Mouse (Mus musculus): ENCODE results near the gene Trpm1.
A peak's percentile ranks its signal among the peaks of the same experiment; 100 is the strongest.

The Trpm1 gene

DNA sequence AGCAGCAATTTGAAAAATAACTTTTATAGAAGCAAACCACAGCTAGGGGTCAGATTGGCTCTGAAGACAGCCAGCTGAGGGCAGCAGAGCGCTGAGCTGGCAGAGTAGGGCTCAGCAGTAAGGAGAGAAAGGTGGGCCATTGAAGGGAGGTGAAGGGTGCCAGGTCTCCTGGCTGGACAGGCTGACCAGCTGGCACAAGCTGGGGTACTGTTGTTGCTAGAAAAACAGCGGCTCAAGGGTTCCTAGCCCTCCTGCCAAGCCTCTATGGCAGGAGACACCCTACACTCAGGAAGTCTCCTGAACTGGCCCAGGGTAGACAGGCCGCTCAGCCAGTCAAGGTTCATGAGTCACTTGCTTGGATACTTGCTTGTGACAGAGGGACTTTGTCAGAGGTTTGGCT is 11.4 kb downstream of the Trpm1 start:
- peak; percentile 69 to 71 for DNase-seq

DNA sequence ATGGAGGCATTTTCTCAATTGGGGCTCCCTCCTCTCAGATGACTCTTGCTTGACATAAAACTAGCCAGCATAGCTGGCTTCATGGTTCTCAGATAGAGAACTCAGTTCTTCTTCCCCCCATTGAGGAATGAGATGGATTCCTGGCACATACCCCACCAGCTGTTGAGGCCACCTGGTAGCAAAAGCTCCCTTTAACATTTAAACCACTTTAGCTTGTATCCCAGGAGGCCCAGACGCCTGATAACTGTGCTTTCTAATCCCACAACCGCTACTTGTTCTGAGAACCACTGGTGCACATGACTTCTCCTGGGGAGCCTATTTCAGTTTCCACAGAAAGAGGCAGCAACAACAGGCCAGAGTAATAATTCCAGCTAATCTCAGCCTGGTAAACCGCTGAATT is 12.4 kb downstream of the Trpm1 start:
- DNase-seq = no peak

DNA sequence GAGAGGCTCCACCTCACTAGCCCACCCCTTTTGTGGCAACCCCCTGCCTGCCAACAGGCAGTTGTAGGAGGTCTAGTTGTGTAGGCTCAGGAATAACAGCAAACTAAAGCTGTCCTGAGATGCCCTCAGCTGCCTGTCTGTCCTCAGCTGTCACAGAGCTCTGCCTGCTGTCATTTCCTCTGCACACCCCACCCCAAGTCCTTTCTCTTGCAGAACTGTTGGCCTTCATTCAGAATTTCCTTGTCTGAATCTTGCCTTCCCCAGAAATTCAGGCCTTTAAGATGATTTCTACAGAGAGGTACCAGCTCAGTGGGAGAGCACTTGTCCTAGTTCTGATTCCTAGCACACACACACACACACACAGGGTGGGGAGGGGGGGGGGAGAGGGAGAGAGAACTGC is 13.1 kb downstream of the Trpm1 start:
- no peak for DNase-seq

DNA sequence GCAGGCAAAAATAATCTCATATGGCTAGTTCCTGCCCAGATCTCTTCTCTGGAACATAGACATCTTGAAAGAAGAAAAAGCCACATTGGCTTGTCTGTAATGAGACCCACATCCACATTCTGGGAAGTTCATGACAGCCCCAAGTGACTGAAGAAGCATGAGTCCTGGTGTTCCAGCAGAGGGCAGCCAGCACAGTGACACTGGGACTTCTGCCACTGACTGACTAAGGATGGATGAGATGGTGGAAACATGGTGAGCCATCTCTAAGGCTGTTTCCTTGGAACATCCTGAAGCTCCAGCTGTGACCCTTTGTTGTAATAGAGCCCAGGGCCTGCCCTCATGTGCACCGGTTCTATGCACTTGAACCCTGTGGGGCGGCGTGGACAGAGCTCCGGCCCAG is 25.7 kb downstream of the Trpm1 start:
- no peak for DNase-seq

DNA sequence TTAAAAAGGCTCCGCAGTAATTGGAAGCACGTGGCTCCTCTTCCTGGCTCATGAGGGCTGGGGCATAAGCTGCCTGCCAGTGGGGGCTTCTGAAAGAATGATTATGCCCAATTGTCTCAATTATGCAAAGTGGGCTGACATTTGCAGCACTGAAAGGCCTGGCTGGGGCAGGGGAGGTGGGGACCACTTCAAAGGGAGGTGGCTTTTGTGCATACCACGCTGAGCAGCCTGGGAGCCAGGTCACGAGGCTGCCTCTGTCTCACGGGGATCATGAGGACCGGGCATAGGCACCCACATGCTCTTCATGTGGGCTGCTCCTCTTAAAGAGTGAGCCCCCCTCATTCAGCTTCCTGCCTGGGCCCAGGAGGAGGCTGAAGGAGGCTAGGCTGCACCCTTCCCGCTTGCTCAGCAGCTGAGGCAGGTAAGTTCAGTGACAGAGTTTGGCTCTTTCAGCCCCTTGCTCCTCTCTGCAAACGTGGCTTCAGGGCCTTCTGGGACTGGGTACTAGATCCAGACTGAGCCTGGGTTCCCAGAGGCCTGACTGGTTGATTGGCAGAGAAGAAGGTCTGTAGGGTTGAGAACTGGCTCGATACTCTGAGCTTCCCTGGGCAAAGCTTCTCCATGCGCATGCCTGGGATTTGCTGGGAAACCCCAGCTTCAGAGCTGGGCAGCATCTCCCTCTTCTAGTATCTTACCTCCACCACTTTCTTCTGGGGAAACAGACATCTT is 31.7 kb downstream of the Trpm1 start:
- DNase-seq = peak; percentile 54 to 68

DNA sequence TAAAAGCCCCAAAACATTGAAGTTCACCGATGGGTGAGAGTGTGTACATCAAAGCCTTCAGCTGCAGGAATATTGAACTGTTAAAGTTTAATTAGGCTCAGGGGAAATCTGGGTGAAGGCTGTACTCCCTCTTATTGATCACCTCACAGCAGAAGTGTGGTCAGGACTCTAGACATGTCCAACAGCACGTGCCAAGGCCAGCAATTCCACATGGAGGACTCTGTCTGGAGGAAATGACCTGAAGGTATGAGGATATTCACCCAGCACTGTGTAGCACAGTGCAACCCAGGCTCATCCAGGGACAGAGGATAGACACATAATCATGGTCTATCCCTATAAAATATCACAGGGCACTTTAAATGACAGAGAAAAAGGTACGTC is 32.3 kb downstream of the Trpm1 start:
- DNase-seq = no peak

DNA sequence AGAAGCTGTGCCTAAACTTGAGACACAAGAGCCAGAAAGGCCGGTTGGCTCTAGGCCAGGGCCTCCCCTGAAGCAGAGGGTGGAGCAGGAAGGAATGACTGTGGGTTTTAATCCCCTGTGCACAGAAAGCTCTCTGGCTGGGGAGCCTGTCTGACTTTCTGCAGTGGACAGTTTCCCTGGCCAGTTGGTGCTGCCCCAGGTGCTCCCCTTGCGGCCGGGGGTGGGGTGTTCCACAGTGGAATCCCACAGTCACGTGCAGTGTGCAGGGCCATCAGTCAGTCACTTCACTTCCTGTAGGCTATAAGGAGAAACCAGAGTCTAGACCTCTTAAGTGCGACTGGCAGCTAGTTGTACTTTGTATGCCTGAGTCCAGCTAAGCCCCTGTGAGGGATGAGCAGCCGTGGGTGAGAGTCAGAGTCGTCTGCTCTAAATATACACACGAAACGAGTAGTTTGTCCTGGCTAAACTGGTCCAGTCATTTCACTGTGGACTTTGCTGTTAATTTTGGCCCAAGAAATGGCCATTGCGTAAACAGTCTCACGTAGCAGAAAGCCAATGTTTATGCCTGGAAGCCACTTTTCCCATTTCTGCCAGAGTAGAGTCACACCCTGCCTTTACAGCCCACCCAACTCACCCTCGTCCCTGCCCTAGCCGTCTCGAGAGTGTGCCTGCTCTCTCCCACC is 38.8 kb downstream of the Trpm1 start:
- no peak for DNase-seq

DNA sequence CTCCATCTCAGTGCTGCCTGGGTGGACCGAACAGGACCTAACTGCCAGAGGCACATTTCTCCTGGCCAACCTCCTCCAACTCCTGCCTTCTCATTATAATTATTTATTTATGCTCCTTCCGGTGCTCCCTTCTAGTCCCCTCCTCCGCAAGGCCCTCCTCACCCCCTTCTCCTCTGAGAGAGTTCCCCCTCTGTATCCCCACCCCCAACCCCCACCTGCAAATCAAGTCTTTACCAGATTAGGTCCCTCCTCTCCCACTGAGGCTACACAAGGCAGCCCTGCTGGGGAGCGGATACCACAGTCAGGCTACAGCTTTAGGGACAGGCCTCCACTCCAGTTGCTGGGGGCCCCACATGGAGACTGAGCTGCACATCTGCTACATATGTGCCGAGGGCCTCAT is 39.8 kb downstream of the Trpm1 start:
- DNase-seq = no peak

DNA sequence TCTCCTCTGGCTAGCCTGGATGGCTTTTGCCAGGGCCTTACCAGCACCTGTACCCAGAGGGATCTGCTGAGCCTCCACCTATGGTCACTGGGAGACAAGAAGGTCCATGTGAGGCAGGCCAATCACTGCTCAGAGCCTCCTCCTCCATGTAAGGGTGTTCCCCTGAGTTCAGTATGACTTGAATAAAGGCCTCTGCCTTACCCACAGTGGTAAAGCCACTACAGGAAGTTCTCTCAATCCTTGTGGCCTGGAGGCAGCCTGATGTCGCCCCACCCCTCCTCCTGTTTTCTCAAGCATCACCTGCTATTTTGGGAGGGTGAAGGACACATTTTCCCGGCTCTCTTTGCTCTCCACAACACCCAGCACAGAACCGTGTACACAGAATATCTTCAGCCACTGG is 42.5 kb downstream of the Trpm1 start:
- no peak for DNase-seq

DNA sequence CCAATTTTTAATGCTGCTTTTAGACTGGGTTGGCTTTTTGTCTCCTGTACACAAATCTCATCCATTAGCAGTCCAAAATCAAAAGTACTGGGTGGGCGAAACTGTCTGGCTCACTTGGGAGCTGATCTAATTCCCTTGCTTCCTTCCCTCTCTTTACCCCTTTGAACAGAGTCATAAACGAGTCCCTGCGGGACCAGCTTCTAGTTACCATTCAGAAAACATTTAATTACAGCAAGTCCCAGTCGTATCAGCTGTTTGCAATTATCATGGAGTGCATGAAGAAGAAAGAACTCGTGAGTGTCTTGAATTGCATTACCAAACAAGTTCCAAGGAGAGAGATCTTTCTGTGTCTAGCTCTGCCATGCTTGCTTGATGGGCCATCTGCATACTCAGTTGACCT is 55.1 kb downstream of the Trpm1 start:
- DNase-seq = no peak

DNA sequence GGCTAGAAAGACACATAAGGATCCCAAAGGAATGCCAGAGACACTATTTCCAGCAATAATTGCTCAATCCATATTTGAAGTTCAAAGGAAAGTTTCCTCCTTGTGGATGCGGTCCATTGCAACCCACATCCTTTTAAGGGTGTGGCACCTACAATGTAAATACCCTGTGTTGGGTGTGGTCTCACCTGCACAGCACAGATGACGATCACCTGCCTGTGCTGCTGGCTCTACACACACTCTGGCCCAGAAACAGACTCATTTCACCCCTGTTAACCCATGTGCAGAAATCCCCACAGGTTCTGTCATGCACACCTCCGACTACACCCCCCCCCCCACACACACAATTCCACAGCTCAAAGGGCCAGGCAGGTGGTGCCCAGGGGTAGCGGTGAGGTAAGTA is 59.2 kb downstream of the Trpm1 start:
- DNase-seq = no peak

DNA sequence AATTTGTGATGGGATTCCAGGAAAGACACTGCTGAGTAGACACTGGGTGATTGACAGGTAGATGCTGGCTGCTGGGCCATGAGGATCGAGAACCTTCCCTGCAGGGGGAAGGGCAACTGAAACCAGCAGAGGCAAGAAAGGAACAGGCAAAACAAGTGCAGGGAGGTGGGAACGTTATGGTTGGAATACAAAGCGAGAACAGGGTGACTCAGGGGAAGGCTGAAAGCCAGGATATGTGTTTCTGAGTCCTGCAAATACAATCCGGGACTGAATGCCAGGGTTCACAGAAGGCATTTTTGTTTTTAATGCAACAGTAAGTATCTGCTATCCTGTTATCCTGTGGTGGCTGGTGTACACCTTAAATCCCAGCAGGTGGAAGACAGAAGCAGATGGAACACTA is 60.4 kb downstream of the Trpm1 start:
- DNase-seq = no peak

DNA sequence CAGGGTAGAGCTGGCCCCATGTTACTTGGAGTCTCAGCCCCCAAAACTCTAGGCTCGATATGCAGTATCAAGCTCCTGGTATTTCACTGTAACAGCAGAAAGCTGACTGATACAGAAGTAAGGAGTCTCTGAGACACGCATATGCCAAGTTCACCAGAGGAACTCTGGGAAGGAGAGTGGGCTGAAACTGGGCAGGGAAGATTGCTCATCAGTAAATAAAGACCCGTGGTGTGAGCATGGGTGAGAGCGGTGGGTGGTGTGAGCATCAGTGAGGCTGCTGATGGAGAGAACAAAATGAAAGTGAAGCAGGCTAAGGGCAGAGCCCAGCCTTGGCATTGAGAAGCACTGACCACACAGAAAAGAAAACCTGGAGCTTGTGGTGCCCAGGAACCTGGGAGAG is 62.0 kb downstream of the Trpm1 start:
- DNase-seq = no peak

DNA sequence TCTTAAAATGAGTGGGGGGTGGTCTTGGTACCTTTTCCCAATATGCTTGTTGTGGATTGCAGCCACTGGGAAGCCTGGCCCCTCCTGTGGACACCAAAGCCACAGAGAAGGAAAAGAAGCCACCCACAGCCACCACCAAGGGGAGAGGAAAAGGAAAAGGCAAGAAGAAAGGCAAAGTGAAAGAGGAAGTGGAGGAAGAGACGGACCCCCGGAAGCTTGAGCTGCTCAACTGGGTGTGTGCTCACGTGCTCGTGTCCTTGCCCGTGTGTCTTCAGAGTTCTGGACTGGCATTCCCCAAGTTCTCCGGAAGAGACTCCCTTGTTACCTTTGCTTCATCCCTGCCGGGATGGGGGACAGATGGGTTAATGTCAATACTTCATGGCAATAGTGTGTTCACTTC is 63.8 kb downstream of the Trpm1 start:
- DNase-seq = peak; percentile 24 to 39

DNA sequence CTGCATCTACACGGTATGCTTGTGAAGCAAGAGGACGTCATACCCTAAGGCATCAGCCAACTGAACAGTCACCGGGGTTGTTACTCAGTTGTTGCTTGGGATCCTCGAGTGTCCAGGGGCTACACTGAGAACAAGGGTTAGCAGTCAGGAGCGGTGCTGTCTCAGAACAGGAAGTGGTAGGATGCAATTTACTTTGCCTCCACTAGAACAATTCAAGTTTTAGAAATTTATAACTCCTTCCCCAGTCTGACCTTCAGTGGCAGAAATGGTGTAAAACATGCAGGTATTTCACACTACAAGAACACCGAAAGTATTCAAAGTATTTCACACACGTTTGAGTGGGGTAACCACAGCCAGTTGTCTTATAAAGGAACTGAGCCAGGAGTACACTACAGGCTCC is 66.1 kb downstream of the Trpm1 start:
- DNase-seq = no peak

DNA sequence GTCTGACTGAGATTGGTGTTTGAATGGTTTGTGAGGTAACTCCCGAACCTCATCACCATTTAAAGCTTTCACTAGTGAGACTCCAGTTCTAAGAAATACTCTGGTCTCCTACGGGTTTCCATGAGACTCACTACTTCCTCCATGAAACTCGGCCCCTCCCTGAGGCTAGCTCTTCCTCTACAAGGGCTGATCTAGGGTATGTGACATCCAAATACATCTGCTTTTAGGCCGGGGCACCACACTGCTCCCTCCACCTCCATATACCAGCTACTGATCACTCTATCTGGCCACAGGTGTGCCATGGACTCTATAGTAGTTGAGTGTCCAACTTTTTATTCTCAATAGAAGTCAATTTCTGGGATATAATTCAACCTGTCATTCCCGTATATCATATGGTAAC is 69.6 kb downstream of the Trpm1 start:
- no peak for DNase-seq

DNA sequence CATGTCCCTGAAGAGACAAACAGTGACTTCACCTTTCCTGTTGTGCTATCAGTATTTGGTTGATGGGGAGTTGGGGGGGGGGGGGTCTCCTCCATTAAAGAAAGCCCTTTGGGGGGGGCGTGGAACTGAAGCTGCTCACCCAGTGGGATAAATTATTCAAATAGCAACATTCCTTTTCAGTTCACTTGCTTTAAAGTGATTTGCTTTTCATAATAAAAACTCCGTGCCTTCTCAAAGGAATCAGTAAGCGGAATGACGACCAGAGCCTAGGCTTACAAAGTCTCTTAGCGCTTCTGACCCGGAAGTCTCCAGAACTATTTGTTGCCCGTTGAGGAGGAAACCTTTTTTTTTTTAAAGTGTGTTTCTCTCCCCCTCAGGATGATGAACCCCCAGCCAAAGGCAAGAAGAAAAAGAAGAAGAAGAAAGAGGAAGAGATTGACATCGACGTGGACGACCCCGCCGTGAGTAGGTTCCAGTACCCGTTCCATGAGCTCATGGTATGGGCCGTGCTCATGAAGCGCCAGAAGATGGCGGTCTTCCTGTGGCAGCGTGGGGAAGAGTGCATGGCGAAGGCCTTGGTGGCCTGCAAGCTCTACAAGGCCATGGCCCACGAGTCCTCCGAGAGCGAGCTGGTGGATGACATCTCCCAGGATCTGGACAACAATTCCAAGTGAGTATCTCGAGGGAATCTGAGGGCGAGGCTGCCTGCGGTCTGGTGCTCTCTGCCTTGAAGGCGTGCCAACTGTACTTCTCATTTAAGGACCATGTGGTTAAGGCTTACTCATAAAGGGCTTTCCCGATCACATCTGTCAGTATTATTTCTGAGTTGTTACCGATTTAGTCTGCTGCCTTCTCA is 72.9 kb downstream of the Trpm1 start:
- no peak for DNase-seq

DNA sequence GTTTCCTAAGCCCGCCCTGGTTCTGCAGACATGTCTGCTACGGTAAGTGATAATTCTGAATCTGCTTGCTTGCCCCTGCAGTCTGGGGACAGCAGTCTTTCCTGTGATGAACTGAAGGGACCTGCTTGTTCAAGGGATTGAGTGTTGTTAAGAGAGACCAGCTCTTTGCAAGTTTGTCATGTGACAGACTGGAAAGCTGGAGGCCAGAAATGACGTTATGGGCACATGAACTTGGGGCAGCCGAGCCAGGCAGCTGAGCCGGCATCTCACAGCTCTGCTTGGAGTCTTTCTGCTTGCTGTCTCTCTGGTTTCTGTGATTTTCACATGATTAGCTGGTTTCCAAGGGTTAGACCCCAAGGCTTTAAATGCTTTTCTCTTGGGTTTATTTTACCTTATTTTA is 74.0 kb downstream of the Trpm1 start:
- no peak for DNase-seq

DNA sequence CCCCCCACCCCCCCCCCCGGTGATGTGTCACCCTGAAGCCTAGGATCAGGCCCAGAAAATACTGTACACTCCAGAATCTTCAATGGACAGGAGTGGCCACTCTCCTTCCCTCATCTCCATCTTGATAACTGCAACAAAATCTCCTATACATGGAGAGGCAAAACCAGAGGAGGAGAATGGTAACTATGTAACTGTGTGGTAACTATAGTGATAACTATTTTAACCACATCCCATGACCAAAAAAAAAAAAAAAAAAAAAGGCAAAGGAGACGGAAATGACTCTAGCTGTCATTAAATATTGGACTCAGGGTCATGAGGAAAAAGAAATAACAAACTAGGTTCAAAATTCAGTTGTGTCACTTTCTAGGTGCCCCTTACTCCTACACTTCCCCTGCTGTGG is 74.7 kb downstream of the Trpm1 start:
- no peak for DNase-seq

DNA sequence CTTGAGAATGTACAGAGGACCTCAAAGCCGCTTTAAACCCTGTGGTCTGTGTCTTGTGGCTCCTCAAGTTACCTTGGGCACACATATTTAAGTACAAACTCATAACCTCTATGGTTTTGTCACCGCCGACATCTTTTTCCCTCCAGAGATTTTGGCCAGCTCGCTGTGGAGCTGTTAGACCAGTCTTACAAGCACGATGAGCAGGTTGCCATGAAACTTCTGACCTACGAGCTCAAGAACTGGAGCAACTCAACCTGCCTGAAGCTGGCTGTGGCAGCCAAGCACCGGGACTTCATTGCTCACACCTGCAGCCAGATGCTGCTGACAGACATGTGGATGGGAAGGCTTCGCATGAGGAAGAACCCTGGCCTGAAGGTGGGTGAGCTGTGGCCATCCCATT is 76.3 kb downstream of the Trpm1 start:
- DNase-seq = no peak

DNA sequence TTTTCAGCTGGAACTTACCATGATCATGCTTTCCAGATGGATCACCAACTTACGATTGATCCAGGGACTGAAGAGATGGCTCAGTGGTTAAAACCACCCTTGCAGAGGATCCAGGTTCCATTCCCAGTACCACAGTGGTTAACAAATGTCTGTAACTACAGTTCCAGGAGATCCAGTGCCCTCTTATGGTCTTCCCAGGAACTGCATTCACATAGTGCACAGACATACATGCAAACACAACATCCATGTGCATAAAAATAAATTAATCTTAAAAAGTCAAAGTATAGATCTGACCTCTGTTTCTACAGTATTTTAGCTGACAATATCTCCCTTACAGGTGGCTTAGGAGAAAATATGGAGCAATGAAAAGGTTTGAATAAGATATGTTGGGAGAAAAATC is 77.4 kb downstream of the Trpm1 start:
- DNase-seq = no peak

DNA sequence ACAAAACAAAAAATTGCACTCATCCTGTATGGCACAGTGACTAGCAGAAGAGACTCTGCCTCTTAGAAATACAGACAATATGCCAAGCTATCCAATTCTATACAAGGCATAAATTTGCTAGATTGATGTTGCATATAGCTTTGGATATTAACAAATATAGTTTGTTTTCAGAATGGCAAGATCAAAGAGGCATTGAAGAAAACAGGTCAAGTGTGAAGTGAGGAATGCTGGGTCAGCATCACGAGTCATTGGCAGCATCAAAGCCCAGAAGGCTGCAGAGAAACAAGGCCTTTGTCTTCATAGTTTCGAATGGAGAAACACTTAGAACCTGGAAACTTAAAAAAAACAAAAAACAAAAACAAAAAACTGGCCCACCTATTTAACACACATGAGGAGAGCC is 78.4 kb downstream of the Trpm1 start:
- DNase-seq = no peak

DNA sequence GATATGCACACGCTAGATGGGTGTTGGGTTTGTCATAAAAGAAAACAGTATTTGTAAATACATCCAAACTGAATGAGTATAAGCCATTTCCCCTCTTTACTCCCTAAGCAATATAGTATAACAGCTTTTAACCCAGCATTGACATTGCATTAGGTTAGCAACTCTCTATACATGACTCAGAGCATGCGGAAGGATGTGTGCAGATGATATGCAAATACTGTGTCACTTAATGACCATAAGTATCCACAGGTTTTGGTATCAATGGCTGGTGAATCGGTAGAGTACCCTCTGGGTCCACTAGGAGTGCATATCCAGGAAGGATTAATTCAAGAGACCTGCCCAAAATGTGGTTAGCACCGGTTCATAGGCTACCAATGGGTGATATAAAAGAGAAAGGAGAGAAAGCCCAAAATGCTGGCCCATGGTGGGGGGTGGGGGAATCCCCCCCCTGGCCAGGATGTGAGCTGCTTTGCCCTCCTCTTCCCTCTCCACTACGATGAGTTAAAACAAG is 80.7 kb downstream of the Trpm1 start:
- DNase-seq = no peak

DNA sequence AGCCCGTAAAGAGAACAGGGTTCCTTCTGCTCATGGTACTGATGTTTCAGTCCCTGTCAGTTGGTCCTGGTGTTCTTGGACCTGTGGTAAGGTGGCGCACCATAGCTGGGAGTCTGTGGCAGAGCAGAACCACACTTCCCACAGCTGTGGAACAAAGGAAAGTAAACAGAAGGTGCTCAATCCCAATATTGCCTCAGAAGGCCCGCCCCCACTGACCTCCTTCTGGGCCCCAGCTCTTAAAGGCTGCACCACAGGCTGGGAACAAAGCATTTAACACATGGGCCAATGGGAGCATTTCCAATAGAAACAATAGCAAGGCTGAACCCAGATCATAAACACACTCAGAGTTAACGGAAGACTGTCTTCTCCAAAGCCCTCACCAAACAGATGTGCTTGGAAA is 82.9 kb downstream of the Trpm1 start:
- no peak for DNase-seq

Measured in thymus, postnatal 36 days (tissue).